Mouse (Mus musculus) induced T-regulatory cell, adult 2 months (primary cell): ENCODE results near the gene Trp53i13.
"Not testable (repeated sequence)": the region's sequence is repeated elsewhere in the genome, so short reads cannot be mapped to it uniquely, and the experiment has no call there.

ENCODE experiments used
- DNase-seq: peaks from one replicate; pipeline ENCODE4 v3.0.0-alpha.2; 2012; ENCODE audit warnings: low read depth

Trp53i13 gene

DNA sequence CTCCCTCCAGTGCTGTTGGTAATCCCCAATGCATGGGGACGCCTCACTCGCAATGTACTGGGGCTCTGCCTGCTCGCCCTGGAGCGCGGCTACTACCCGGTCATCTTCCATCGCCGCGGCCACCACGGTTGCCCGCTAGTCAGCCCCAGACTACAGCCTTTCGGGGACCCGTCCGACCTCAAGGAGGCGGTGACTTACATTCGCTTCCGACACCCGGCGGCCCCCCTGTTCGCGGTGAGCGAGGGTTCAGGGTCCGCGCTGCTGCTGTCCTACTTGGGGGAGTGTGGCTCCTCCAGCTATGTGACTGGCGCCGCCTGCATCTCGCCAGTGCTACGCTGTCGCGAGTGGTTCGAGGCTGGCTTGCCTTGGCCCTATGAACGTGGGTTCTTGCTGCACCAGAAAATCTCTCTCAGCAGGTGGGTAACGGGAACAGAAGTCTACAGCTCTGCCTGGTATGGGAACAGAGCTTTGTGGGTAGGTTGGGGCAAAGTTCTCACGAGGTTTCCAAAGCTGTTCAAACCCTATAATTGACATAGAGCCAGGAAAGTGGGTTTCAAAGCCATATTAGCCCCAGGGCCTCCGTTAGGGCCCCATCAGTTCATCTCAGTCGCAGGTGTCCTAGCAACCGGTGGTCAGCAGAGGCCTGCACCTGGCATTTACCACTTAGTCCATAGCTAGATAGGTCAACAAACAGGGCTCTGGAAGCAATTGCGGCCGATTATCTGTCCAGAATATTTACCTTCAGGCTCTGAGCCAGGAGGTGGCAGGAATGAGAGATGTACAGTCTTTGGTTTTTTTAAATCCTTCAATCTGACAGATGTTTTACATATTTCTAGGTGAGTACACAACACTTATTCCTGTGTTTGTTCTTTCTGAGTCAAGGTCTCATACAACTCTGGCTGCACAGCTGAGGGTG lies at the start of gene Trp53i13:
TSS of gene Trp53i13 (minus strand) at position 344 of the 916 bp plus-strand sequence.
- no peak for DNase-seq

DNA sequence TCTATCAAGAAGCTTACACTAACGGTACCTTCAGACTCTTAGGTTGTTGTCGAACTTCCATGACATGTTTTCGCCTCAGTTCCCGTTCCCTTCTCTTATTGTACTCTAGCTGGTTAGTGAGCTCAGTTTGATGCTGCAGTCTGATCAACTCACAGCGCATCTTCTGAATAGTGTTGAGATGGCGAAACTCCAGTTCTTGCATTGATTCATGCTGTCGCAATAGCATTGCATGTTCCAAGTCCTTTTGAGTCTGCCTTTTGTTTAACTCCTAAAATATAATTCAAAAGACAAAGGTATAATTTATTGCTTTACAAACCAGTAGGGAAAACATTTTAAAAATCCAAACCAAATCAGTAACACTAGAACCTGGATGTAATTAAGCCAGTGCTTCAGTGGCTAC lies 29.5 kb upstream of the Trp53i13 start:
- DNase-seq, result no peak

DNA sequence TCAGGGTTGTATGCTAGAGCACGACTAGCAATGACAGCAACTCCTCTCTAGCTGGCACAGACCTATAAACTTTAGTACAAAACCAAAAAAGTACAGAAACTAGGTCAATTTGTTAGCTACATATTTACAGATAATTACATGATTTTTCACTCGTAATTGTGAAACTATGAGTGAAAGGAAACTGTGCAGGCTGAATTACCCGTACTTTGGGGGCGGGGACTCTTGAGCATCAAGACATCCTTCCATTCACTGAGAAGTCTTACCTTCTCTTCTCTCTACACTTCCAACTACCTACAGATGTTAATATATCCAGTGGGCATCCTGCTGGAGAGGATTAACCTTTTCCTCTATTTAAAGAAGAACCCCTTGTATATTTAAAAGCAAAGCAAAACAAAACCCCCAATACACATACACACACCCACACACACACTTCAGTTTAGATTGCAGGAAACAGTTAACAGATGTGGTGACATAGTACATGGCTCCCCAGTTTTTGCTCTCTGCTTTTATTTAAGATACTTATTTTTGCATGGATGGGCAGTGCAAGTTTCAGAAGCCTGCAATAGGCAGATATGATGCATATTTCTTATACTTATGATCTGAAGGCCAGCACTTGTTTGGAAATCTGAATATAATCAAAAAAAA lies 16.5 kb upstream of the Trp53i13 start:
- peak; percentile 71 for DNase-seq

DNA sequence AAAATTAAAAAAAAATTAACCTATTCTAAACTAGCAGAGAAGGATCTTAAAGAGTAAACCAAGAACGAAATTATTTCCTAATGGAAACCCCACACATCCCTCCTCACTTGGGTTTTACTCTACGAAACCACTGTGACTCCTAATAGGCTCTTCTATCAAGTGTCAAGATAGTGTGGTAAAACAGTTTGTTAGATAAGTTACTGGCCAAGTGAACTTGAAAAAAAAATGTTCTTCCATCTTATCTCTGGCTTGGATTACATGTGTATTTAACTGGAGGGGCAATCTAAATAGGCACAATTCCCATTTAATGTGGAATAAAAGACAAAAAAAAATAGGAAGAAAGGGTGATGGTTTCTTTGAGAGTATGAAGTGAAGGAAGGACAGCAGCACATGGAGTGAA lies 15.1 kb upstream of the Trp53i13 start:
- DNase-seq, result no peak

DNA sequence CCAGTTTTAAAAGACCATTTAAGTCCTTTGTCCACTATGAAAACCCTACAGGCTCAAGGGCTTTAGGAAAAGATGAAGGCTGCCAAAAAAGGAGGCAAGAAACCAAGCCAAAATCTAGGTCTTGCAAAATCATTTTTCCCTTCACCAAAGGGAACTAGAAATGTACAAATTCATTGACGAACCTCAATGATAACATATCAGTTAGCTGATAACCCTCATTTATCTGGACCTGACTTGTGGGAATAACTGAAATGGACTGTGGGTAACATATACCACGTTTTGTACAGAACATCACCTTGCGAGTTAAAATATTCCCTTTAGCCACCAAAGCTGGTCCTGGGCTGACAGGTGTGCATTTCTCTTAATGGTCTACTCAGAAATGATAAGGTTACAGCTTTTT lies 13.9 kb upstream of the Trp53i13 start:
- no peak for DNase-seq

DNA sequence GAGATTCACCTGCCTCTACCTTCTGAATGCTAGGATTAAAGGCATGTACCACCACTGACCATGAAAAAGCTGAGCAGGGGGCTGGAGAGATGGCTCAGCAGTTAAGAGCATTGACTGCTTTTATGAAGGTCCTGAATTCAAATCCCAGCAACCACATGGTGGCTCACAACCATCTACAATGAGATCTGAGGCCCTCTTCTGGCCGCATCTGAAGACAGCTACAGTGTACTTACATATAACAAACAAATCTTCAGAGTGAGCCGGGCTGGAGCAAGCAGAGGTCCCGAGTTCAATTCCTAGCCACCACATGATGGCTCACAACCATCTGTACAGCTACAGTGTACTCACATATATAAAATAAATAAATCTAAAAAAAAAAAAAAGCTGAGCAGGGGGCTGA lies 12.6 kb upstream of the Trp53i13 start:
- DNase-seq, result not testable (repeated sequence)

DNA sequence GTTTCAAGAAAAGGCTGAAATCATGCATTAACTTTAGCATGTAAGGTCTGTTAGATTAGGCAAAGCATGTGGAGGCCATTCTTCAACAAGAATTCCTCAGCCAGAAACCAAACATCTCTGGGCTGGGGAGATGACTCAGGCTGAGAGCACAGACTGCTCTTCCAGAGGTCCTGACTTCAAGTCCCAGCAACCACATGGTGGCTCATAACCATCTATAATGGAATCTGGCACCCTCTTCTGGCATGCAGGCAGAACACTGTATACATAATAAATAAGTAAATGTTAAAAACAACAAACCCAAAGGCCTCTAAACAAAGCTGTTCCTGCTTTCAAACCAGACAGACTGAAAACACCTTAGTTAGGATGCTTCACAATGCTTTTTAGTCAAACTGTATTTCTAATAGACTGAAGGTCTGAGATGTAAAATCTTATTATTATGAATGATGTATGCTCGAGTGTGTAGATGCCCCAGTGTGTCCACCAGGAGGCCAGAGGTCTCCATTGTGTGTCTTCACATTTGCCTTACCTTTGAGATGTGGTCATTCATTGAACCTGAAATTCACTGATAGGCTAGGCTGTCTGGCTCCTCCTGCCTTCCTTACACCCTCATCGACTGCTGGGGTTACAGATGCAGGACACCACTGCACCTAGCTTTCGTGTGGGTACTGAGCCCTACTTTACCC lies 10.2 kb upstream of the Trp53i13 start:
- no peak for DNase-seq

DNA sequence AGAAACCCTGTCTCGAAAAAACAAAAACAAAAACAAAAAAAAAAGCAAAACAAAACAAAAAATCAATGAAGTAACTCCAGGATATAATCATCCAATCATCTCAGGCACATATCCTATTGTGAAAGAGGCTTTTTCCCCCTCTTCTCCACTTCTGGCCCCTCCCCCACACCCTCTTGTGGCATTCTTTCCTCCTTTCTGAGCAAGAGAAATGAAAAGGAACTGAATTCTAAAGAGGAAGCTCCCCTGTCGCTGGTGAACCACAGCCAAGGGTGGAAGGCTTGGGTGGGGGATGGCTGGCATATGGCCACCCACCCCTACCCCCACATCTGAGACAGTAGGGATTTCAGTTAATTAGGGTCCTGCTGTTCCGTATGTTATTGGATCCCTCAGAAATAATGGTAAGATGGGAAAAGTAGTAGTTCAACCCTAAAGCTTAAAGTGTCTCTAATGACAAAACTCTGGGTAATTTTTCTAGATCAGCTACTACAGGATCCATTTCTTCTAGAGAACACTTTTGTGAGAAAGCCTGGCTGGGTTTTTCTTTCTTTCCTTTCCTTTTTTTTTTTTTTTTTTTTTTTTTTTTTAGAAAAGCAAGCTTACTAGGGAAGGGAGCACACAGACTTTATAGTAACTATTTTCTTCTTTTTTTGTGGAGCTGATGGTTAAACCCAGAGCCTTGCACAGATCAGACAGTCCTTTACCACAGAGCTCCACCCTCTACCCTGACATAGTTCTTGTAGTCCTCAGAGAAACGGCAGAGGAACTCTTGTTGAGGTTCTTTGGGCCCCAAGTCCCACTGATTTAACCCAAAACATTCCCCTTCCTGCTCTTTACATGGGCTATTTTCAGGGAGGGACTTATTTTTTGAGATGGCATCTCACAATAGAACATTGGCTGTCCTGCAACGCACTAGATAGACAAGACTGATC lies 5.1 kb upstream of the Trp53i13 start:
- DNase-seq, result peak; percentile 34

DNA sequence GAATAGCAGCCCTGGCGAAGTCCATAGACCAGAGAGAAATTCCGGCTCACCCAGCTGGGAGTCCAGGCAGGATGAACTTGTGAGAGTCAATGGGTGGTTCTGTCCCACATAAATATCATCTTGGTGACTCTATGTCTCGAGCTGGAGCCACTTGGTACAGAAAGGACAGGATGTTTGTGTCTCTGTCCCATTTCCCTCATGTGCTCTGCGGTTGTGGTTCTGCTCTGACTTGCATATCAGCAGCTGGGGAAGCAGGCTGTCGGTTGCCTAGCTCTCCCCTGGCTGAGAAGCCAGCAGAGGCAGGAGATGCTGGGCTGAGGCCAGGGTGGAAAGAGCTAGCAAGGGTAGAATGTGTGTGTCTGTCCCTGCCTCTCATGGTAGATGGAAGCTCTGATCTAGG lies 3.3 kb upstream of the Trp53i13 start, which contains the start of gene Gm10392:
TSS of gene Gm10392 (minus strand) at position 156 of the 400 bp plus-strand sequence.
- DNase-seq, result peak; percentile 84

DNA sequence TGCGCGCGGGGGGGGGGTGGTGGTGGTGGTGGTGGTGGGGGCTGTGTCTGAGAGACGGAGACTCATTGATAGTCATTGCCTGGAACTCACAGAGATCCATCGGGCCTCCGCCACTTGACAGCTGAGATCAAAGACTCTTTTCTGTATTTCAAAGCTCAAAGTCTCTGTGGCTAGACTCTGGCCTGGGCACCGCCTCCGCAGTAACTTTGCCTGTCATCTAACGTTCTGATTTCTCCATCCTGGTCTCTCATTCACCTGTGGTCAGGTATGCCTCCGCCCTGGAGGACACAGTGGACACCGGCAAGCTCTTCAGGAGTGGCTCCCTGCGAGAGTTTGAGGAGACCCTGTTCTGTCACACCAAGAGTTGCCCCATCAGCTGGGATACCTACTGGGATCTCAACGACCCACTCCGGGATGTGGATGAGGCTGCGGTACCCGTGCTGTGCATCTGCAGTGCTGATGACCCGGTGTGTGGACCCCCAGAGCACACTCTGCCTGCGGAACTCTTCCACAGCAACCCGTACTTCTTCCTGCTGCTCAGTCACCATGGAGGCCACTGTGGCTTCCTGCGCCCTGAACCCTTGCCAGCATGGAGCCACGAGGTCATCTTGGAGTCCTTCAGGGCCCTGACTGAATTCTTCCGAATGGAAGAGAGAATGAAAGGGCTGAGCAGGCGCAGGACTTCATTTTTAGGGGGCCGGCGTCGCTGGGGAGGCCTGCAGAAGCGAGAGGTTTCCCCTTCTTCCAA lies 2.4 kb upstream of the Trp53i13 start:
- DNase-seq, result peak; percentile 51

DNA sequence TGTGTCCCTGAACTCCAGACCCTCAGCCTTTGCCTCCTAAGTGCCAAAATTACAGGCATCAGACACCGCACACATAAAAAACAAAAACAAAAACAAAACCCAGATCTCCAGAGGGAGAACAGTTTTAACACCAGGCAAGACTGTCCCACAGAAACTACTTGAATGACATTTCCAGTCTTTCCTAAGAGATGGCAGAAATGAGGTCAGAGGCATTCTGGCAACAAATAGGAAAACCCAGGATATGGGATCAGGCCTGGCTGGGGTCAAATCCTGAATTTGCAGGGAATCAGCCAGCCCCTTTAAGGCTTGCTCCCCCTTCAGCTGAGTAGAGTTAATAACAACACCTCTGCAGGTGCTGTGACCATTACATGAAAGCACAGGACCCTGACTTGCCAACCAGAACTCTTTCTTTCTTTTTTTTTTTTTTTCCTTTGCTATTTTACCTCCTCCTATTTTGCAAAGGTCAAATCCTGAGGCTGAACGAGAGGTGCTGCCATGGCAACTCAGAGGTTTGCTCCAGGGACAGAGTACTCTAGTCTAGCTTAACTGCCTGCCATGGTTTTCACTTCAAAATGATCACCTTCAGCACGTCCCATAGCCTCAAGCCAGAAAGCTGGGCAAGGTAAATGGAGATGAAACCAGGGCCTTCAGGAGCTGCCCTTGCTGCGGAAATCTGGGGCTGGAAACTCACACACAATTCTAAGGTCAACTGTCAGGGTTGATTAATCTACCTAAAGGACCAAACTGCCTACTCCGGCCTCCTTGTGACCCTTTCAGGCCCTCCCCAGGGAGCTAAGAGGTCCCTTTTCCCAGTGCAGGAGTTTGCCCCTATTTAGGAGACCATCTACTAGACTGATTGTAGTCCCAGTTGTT lies 1.0 kb upstream of the Trp53i13 start:
- DNase-seq, result no peak

DNA sequence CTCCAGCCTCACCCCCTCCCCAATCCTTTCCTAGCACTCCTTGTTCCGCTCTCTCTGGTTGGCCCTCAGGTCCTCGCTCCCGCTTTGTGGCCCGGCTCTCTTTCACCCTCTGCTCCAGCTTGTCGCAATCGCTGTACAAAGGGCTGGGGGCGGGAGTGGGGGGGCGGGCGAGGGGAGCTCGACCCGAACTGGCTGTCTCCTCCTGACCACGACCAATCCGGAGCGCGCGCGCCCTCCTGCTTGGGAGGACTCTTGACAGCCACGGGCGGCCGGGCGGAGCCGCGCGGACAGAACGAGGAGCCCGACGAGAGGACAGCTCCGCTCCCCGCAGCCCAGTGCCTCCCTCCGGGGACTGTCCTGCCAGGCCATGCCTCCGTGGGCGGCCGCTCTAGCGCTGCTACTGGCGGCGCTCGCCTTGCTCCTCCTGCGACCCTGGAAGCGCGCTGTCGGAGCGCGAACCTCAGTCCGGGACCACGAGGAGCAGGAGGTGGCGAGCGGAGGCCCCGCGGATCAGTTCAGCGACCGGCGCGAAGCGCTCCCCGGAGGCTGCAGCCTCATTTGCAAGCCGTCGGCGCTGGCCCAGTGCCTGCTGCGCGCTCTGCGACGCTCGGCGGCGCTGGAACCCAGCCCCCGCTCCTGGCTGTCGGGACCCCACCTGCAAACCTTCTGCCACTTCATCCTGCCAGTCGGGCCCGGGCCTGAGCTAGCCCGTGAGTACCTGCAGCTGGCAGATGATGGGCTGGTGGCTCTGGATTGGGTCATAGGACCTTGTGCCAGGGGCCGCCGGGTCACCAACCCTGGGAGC lies 746 bp downstream of the Trp53i13 start, which contains the start of gene Abhd15:
TSS of gene Abhd15 (plus strand) at position 290 of the 805 bp plus-strand sequence.
- DNase-seq, result peak; percentile 77

DNA sequence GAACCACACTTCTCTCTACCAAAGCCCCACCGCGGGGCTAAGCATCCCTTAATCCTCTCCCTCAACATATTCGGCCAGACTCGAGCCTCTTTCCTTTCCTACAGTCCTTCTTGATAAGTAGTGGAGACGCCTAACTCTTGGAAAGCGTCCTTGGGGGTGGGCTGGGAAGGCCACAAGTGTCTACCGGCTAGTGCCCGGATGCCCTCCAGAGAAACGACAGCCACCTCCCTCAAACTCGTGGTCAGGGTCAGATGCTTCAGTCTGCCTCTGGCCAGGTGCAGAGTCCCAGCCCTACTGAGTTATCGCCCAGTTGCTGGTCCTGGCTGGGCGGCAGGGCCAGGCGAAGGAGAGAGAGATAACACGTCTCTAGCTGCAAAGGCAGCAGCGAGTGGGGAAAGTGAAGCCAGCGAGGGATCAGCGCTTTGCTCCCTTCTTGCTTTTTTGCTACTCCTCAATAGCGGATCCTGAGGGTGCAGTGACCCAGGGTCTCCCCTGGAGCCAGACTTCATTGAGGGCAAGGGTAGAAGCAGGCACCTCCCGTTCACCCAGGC lies 1.4 kb downstream of the Trp53i13 start:
- DNase-seq, result peak; percentile 59

DNA sequence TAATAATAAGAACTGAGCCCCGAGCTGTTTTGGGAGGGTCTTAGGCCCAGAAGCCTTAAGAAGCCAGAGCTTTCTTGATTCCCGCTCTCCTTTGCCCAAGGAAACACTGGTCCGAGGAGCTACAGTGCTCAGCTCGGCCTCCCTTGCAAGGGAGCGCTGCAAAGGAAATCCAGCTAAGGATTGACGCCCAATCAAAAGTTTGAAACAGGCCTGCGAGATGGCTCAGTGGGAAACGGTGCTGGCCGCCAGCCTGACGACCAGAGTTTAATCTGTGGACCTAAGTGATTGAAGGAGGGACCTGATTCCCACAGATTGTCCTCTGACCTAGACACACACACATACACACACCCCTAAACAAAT lies 2.0 kb downstream of the Trp53i13 start:
- DNase-seq, result no peak

DNA sequence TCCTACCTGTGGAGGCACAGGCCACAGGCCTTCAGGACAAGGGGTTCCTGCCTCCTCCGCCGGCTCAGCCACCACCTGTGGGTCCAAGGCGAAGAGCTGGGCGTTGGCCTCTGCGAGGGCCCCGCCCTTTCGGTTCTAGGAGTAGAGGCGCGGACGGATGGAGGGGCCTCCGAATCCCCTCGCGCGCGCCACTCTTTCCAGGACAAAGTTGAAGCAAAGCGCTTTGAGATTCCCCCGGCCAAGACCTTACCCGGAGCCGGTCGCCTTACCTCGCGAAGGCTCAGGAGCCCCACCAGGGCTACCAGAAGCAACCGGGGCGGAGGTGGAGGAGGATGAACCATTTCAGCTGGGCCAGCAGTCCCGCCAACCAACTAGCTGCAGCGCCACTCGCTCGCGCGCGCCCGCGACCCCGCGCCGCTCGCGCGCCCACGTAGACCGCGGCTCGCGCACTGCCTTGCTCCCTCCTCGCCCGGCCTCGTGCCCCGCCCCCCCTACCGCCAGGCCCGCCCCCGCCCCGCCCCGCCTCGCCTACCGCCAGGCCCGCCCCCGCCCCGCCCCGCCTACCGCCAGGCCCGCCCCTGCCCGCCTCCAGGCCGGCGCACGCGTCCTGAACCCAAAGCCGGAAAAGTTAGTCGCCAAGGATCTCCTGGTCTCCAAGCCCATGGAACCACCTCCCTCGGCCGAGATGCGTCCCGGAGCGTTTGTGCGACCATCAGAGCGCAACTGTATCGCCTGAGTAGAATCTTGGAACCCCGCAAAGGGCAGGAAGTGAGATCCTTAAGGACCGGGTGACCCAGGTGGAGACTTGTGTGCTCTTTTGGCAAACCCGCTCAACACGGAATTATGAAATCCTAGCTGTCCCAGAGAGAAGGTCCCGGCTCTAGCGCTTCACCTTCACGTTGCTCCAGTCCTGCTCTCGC lies 2.6 kb downstream of the Trp53i13 start:
- DNase-seq, result peak; percentile 93

DNA sequence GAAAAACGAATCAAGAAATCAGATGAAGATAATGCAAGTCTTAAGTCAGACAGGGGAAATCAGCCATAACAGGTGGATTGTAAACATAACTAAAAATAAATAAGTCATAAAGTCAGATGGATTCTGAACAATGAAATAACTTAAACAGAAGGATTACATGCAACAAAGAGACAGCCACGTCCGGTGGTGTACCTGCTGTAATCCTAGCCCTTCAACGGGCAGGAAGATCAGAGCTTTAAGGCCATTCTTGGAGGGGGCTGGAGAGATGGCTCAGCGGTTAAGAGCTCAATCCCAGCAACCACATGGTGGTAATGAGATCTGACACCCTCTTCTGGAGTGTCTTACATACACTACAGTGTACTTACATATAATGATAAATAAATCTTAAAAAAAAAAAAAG lies 4.4 kb downstream of the Trp53i13 start:
- DNase-seq, result no peak
